ENCODE assay signal across 25 mouse cellular contexts in genomic region chr11:31396638-31397417, GRCm38 (mm10). TPM values are rescaled to one million over a fixed set of nuclear protein-coding genes. Genes with fewer than 3 reads are reported as not detected.
DNase-seq lines count a peak whose midpoint lies in the region; ATAC-seq and TF ChIP-seq lines count a peak whose summit lies in the region.
"Had no signal": no experiment of that assay in that cellular context is flagged by ENCODE, and none has a peak within 500 bp of the region (broad histone marks: within the 10 kb centered on the region; RNA-seq: fewer than 3 reads in every experiment).

No protein-coding gene starts in this region.

- TF ChIP-seq EP300 in ES-Bruce4 (IDR thresholded peaks at IDR 0.05; ENCODE audit: insufficient read depth, low read depth, low read length): peak; percentile 97

- ATAC-seq in embryonic facial prominence, embryonic 11.5 days (replicated peaks; ENCODE audit: insufficient number of reproducible peaks, low FRiP score, low TSS enrichment, low read depth): no peak
- ATAC-seq in embryonic facial prominence, embryonic 13.5 days (ENCODE audit: insufficient number of reproducible peaks, insufficient read depth, low FRiP score, low TSS enrichment, low read depth): peak; percentile 15; the same call in 1 of the 2 replicates
- no peak for ATAC-seq in hindbrain, embryonic 16.5 days
- ATAC-seq: forebrain, embryonic 15.5 days; intestine, embryonic 16.5 days; Patski had no signal

- no peak overlapping the region for H3K27ac ChIP-seq in embryonic facial prominence, embryonic 11.5 days (replicated peaks; ENCODE audit: low read depth, low read length)
- H3K27ac ChIP-seq in embryonic facial prominence, embryonic 10.5 days (replicated peaks): no peak overlapping the region
- peak overlapping the region; percentile 54 for H3K27ac ChIP-seq in ES-Bruce4 (ENCODE audit: insufficient read depth, low read length)
- no peak overlapping the region for H3K27ac ChIP-seq in embryonic facial prominence, embryonic 13.5 days
- H3K27ac ChIP-seq in hindbrain, embryonic 16.5 days (ENCODE audit: low read depth, low read length): no peak overlapping the region
- H3K27ac ChIP-seq: forebrain, embryonic 15.5 days; heart, adult 2 months; heart, embryonic 15.5 days; hindbrain, embryonic 10.5 days; hindbrain, embryonic 14.5 days had no signal

- H3K4me3 ChIP-seq in embryonic facial prominence, embryonic 11.5 days (ENCODE audit: low read depth, low read length): no peak overlapping the region
- no peak overlapping the region for H3K4me3 ChIP-seq in embryonic facial prominence, embryonic 10.5 days
- H3K4me3 ChIP-seq in ES-Bruce4 (ENCODE audit: low read depth, low read length): no peak overlapping the region
- H3K4me3 ChIP-seq in embryonic facial prominence, embryonic 13.5 days: no peak overlapping the region
- H3K4me3 ChIP-seq in hindbrain, embryonic 16.5 days (ENCODE audit: low read length): no peak overlapping the region
- H3K4me3 ChIP-seq: forebrain, embryonic 15.5 days; heart, adult 2 months; heart, embryonic 15.5 days; hindbrain, embryonic 10.5 days had no signal

- TF ChIP-seq POLR2A in ES-Bruce4 (IDR thresholded peaks at IDR 0.05; ENCODE audit: insufficient read depth, low read length): no peak

- H3K27me3 ChIP-seq in embryonic facial prominence, embryonic 11.5 days (ENCODE audit: control insufficient read depth, insufficient read depth, low read length): no peaks in the 10 kb centered on the region
- no peaks in the 10 kb centered on the region for H3K27me3 ChIP-seq in embryonic facial prominence, embryonic 10.5 days (replicated peaks; ENCODE audit: low read depth, poor library complexity, severe bottlenecking)
- H3K27me3 ChIP-seq in ES-Bruce4 (ENCODE audit: control insufficient read depth, insufficient read depth, low read length, poor library complexity, severe bottlenecking): no peaks in the 10 kb centered on the region
- peaks cover 15% of the 10 kb centered on the region for H3K27me3 ChIP-seq in embryonic facial prominence, embryonic 13.5 days
- no peaks in the 10 kb centered on the region for H3K27me3 ChIP-seq in hindbrain, embryonic 16.5 days (replicated peaks; ENCODE audit: control insufficient read depth, insufficient read depth, low read length)
- H3K27me3 ChIP-seq: forebrain, embryonic 15.5 days; heart, embryonic 15.5 days; Patski had no signal

- H3K36me3 ChIP-seq in embryonic facial prominence, embryonic 11.5 days (replicated peaks; ENCODE audit: control insufficient read depth, insufficient read depth, low read depth, low read length): no peaks in the 10 kb centered on the region
- no peaks in the 10 kb centered on the region for H3K36me3 ChIP-seq in embryonic facial prominence, embryonic 10.5 days (replicated peaks)
- no peaks in the 10 kb centered on the region for H3K36me3 ChIP-seq in ES-Bruce4 (ENCODE audit: control insufficient read depth, insufficient read depth, low read length, poor library complexity, severe bottlenecking)
- no peaks in the 10 kb centered on the region for H3K36me3 ChIP-seq in embryonic facial prominence, embryonic 13.5 days
- no peaks in the 10 kb centered on the region for H3K36me3 ChIP-seq in hindbrain, embryonic 16.5 days (ENCODE audit: control insufficient read depth, insufficient read depth, low read length)
- H3K36me3 ChIP-seq: forebrain, embryonic 15.5 days; G1E; heart, embryonic 15.5 days; hindbrain, embryonic 10.5 days had no signal

- peak; percentile 20 for DNase-seq in embryonic facial prominence, embryonic 11.5 days (ENCODE audit: low spot score)
- DNase-seq in embryonic facial prominence, embryonic 10.5 days (ENCODE audit: low spot score): no peak
- peak; percentile 54 for DNase-seq in MEL-GATA-1-ER (ENCODE audit: extremely low read depth, low read depth)
- DNase-seq in lung, postnatal 25 days (ENCODE audit: low spot score): no peak
- DNase-seq: adrenal gland, adult 8-10 months; adrenal gland, postnatal 36 days; B cell, adult 2 months; cerebellum, adult 11 months; cerebellum, adult 8-10 months; cerebellum, postnatal 14 days; embryo, embryonic 11 days; gastrocnemius, postnatal 10 days; heart, adult 2 months; heart, postnatal 14 days had no signal

- TF ChIP-seq CTCF in ES-Bruce4 (IDR thresholded peaks at IDR 0.05; ENCODE audit: low read depth, low read length): no peak

- whole genome bisulfite sequencing in embryonic facial prominence, embryonic 11.5 days: 64% methylated on average over 6 of the region's 6 CpGs
- WGBS in embryonic facial prominence, embryonic 10.5 days: 58% methylated on average over 6 of the region's 6 CpGs
- WGBS in embryonic facial prominence, embryonic 13.5 days: 33% methylated on average over 6 of the region's 6 CpGs
- WGBS in hindbrain, embryonic 16.5 days: 62% methylated on average over 6 of the region's 6 CpGs

- H3K4me1 ChIP-seq in embryonic facial prominence, embryonic 11.5 days (ENCODE audit: control insufficient read depth, insufficient read depth, low read length): no peaks in the 10 kb centered on the region
- peaks cover 4% of the 10 kb centered on the region; the same call in 1 of the 2 replicates for H3K4me1 ChIP-seq in embryonic facial prominence, embryonic 10.5 days
- H3K4me1 ChIP-seq in ES-Bruce4 (ENCODE audit: control insufficient read depth, insufficient read depth, low read length): peaks cover 1% of the 10 kb centered on the region
- H3K4me1 ChIP-seq in embryonic facial prominence, embryonic 13.5 days: peaks cover 7% of the 10 kb centered on the region
- no peaks in the 10 kb centered on the region for H3K4me1 ChIP-seq in hindbrain, embryonic 16.5 days (ENCODE audit: control insufficient read depth, insufficient read depth, low read depth, low read length)
- H3K4me1 ChIP-seq: forebrain, embryonic 15.5 days; heart, embryonic 15.5 days; hindbrain, embryonic 10.5 days had no signal

- H3K9me3 ChIP-seq in embryonic facial prominence, embryonic 11.5 days (replicated peaks; ENCODE audit: control insufficient read depth, low read length): no peaks in the 10 kb centered on the region
- no peaks in the 10 kb centered on the region for H3K9me3 ChIP-seq in embryonic facial prominence, embryonic 10.5 days
- no peaks in the 10 kb centered on the region for H3K9me3 ChIP-seq in ES-Bruce4 (replicated peaks; ENCODE audit: control insufficient read depth, insufficient read depth, low read length, poor library complexity, severe bottlenecking)
- H3K9me3 ChIP-seq in embryonic facial prominence, embryonic 13.5 days: no peaks in the 10 kb centered on the region
- no peaks in the 10 kb centered on the region for H3K9me3 ChIP-seq in hindbrain, embryonic 16.5 days (ENCODE audit: control insufficient read depth, low read length)
- H3K9me3 ChIP-seq: forebrain, embryonic 15.5 days; G1E; heart, embryonic 15.5 days; hindbrain, embryonic 10.5 days had no signal

- no peak overlapping the region for H3K9ac ChIP-seq in embryonic facial prominence, embryonic 11.5 days (replicated peaks; ENCODE audit: low read length)
- no peak overlapping the region for H3K9ac ChIP-seq in ES-Bruce4 (ENCODE audit: low read depth, poor library complexity, severe bottlenecking)
- no peak overlapping the region for H3K9ac ChIP-seq in embryonic facial prominence, embryonic 13.5 days
- no peak overlapping the region for H3K9ac ChIP-seq in hindbrain, embryonic 16.5 days (ENCODE audit: low read depth, low read length)
- H3K9ac ChIP-seq: forebrain, embryonic 15.5 days; heart, embryonic 15.5 days; hindbrain, embryonic 14.5 days had no signal

- no peak overlapping the region for H3K4me2 ChIP-seq in embryonic facial prominence, embryonic 11.5 days (ENCODE audit: low read depth, low read length)
- H3K4me2 ChIP-seq in embryonic facial prominence, embryonic 13.5 days: no peak overlapping the region
- no peak overlapping the region for H3K4me2 ChIP-seq in hindbrain, embryonic 16.5 days (ENCODE audit: low read length)
- H3K4me2 ChIP-seq: forebrain, embryonic 15.5 days; heart, embryonic 11.5 days; heart, embryonic 15.5 days; hindbrain, embryonic 14.5 days had no signal

RNA-seq across cellular contexts. Expression of gene Stc2, which starts 27.0 kb away (rescaled TPM):
- 0.71 and 0.73 TPM in 2 replicates for polyA plus RNA-seq in embryonic facial prominence, embryonic 11.5 days (2014; fragmentation: Nextera tagmentation; extraction: Ambion mirVana)
- polyA plus RNA-seq in embryonic facial prominence, embryonic 10.5 days (2016; fragmentation: Nextera tagmentation; extraction: Ambion mirVana): 1.5 and 2.1 TPM in 2 replicates
- polyA plus RNA-seq in ES-Bruce4 (2011; ENCODE audit: insufficient read depth, insufficient read length, low read depth, missing spikeins): 3.7 and 5.7 TPM in 2 replicates
- 1.2 and 1.4 TPM in 2 replicates for polyA plus RNA-seq in embryonic facial prominence, embryonic 13.5 days (2015; fragmentation: Nextera tagmentation; extraction: Ambion mirVana)
- polyA plus RNA-seq in hindbrain, embryonic 16.5 days (2015; fragmentation: Nextera tagmentation; extraction: Ambion mirVana): 1.5 and 1.6 TPM in 2 replicates
- polyA plus RNA-seq: G1E had no signal

Comparison
In these comparisons a context has a peak if more than half of its experiments do, and no peak if none do; other contexts are left out.
1. DNase-seq: peak in embryonic facial prominence, embryonic 11.5 days (single experiment) and MEL-GATA-1-ER (single experiment); none in embryonic facial prominence, embryonic 10.5 days (single experiment) and lung, postnatal 25 days (single experiment).